Mouse (Mus musculus) CD4-positive, CD25-positive, alpha-beta regulatory T cell, adult 9 weeks (primary cell): ENCODE results near the gene Samd5. TPM values are rescaled to one million over a fixed set of nuclear protein-coding genes. Genes with fewer than 3 reads are reported as not detected.

Experiments used
- polyA plus RNA-seq: library from polyadenylated mRNA; unstranded; fragments of 100-300 nt; shearing (Covaris generic); gene quantifications from one replicate; pipeline ENCODE4 v1.2.1, GENCODE M21; 2017

Samd5 gene
- not detected for polyA plus RNA-seq

DNA sequence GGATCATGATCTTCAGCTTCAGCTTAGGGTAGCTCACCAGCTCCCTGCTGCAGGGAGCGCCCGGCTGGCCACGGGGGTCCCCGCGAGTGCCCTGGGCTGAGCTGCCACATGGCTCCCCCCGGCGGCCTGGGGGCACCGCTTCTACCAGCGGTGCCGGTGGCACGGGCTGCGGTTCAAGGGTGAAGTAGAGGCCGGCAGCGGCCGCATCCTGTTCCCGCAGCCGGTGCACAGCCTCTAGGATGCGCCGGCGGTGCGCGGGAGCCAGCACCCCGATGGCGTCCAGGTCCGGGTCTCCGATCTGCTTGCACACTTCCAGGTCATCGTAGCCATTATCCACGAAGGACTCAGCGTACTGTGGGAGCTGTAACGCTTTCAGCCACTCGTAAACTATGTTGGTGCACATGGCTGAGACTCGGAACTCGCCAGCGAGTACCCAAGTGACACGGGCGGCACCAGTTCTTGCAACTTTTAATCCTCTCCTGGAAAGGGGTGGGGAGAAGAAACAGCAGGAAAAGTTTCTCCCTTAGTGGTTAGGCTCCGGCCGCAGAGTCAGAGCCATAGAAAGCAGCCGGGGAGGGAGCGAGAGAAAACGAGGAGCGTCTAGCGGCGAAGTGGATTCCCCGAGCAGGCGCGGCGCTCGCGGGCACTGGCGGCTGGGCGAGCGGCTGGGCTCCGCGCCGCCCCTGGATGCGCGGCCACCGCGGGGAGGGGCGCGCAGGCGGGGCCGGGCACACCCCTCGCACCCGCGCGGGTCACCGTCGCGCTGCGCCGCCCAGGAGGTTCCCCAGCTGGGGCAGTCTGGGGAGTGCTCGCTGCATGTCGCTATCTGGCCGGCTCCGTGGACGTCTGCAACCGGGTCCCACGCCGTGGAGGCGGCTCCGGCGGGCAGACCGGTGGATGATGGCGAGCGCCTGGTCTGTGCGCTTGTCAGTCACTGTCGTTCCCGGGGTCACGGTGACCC lies at the start of gene Samd5:
TSS of gene Samd5 (minus strand) at position 648 of the 961 bp plus-strand sequence.

Other genes starting within 250 kb of the Samd5 start
- 5.6 TPM for gene Stxbp5, start 225.9 kb upstream of the Samd5 start, polyA plus RNA-seq